Mouse (Mus musculus): ENCODE data around the gene Rbm19. TPM values are rescaled to one million over a fixed set of nuclear protein-coding genes. Genes with fewer than 3 reads are reported as not detected.

The Rbm19 gene
- polyA plus RNA-seq, 1 experiment from 2014 or later = 21.9 TPM

DNA sequence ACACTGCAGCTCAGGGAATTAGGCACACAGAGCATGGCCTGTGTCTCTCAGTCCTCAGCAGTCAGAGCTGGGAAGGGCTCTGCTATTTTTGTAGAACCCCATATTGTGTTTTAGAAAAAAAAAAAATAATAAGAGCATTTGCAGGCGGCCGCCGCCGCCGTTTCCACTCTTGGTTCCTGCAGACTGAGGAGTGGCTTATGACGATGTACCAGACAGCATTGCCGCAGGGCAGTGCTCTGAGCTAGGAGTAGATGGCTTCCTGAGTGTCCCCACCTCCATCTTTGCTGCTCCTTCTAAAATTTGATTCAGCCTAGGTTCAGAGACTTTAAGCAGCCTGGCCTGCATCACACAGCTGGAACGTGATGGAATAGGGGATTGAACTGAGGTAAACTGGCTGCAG, 67.1 kb downstream of the Rbm19 start:
- Histone ChIP-seq H3K4me2 (ENCODE audit: low read length) (no peak overlapping the region), H3K4me3 (ENCODE audit: low read length) (no peak overlapping the region), H3K4me1 (ENCODE audit: control insufficient read depth, insufficient read depth, low read depth, low read length) (peaks cover 12% of the 10 kb centered on the region), H3K36me3 (ENCODE audit: control insufficient read depth, insufficient read depth, low read length) (no peaks in the 10 kb centered on the region), H3K27ac (ENCODE audit: low read depth, low read length) (peak overlapping the region; percentile 59; the same call in 1 of the 2 replicates), H3K9ac (ENCODE audit: low read depth, low read length) (peak overlapping the region; percentile 5; the same call in 1 of the 2 replicates), H3K27me3 (replicated peaks; ENCODE audit: control insufficient read depth, insufficient read depth, low read length) (no peaks in the 10 kb centered on the region), H3K9me3 (ENCODE audit: control insufficient read depth, low read length) (no peaks in the 10 kb centered on the region)
- no peak for ATAC-seq
- 83% methylated on average over 8 of the region's 8 CpGs for WGBS

DNA sequence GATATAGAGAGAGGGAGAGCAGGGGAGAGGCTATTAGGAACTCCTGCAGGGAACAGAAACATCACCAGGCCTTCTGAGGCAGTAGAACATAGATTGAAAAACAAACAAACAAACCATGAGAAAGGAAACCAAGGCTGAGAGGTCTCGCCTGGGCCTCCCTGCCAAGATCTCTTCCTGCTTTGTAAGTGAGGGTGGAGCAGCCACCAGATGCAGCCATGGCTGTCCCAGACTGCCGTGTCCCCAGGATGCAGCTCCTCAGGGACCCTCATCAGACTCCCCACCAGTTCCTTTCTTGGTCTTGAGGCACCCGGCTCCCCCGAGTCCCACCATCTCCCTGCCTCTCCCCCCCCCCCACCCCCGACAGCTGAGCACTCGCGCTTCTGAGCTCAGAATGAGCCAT, 67.5 kb downstream of the Rbm19 start:
- no peak for ATAC-seq
- peaks cover 12% of the 10 kb centered on the region for H3K4me1 ChIP-seq (ENCODE audit: control insufficient read depth, insufficient read depth, low read depth, low read length)
- H3K4me2 ChIP-seq (ENCODE audit: low read length) = no peak overlapping the region
- peak overlapping the region; percentile 34; the same call in 1 of the 2 replicates for H3K27ac ChIP-seq (ENCODE audit: low read depth, low read length)
- 37% methylated on average over 7 of the region's 7 CpGs for WGBS
- H3K9ac ChIP-seq (ENCODE audit: low read depth, low read length) = 0 out of 2 replicates have a peak overlapping the region, but pooled peaks have one; percentile 5
- H3K27me3 ChIP-seq (replicated peaks; ENCODE audit: control insufficient read depth, insufficient read depth, low read length) = no peaks in the 10 kb centered on the region
- H3K36me3 ChIP-seq (ENCODE audit: control insufficient read depth, insufficient read depth, low read length) = no peaks in the 10 kb centered on the region
- no peak overlapping the region for H3K4me3 ChIP-seq (ENCODE audit: low read length)
- H3K9me3 ChIP-seq (ENCODE audit: control insufficient read depth, low read length) = no peaks in the 10 kb centered on the region

DNA sequence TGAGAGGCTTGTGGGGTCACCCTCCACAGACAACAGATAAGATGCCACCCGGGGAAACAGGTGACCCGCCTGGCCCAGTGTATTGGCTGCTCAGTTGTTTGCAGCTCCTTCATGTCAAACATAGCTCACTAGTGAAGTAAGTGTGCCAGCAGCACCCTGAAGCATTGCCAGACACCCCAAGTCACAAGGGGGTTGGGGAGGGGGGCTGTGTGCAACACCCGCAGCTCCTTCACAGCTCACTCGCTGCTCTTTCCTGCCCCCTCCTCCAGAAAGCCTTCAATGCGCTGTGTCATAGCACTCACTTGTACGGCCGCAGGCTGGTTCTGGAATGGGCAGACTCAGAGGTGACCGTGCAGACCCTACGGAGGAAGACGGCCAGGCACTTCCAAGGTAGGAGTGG, 69.7 kb downstream of the Rbm19 start:
- no peaks in the 10 kb centered on the region for H3K9me3 ChIP-seq (ENCODE audit: control insufficient read depth, low read length)
- no peaks in the 10 kb centered on the region for H3K36me3 ChIP-seq (ENCODE audit: control insufficient read depth, insufficient read depth, low read length)
- 94% methylated on average over 10 of the region's 10 CpGs for WGBS
- no peaks in the 10 kb centered on the region for H3K27me3 ChIP-seq (replicated peaks; ENCODE audit: control insufficient read depth, insufficient read depth, low read length)
- H3K4me1 ChIP-seq (ENCODE audit: control insufficient read depth, insufficient read depth, low read depth, low read length) = peaks cover 13% of the 10 kb centered on the region
- H3K4me2 ChIP-seq (ENCODE audit: low read length) = no peak overlapping the region
- no peak overlapping the region for H3K27ac ChIP-seq (ENCODE audit: low read depth, low read length)
- H3K9ac ChIP-seq (ENCODE audit: low read depth, low read length) = no peak overlapping the region
- H3K4me3 ChIP-seq (ENCODE audit: low read length) = no peak overlapping the region
- no peak for ATAC-seq

DNA sequence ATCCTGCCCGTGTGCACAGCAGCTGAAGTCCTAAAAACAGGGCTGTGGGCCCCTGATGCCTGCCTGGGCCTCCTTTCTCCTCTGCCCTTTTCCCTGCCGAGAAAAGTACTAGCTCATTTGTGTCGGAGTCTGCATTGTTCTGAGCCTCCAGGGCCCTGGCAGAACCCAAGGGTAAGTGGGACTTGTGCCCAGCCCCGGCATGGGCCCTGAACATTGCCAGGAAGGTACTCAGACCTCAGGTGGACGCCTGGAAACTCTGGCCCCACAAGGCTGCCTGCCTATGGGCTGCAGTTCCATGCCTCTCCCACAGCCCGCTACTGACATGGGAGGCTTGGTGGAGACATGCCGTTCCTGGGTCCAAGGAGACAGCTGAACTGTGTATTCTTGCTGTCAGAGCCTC, 72.3 kb downstream of the Rbm19 start:
- ATAC-seq = no peak
- H3K9ac ChIP-seq (ENCODE audit: low read depth, low read length) = no peak overlapping the region; the same call in 1 of the 2 replicates
- H3K4me3 ChIP-seq (ENCODE audit: low read length) = no peak overlapping the region
- no peaks in the 10 kb centered on the region for H3K27me3 ChIP-seq (replicated peaks; ENCODE audit: control insufficient read depth, insufficient read depth, low read length)
- H3K27ac ChIP-seq (ENCODE audit: low read depth, low read length) = no peak overlapping the region
- WGBS = 57% methylated on average over 7 of the region's 7 CpGs
- no peaks in the 10 kb centered on the region for H3K36me3 ChIP-seq (ENCODE audit: control insufficient read depth, insufficient read depth, low read length)
- no peak overlapping the region for H3K4me2 ChIP-seq (ENCODE audit: low read length)
- H3K9me3 ChIP-seq (ENCODE audit: control insufficient read depth, low read length) = no peaks in the 10 kb centered on the region
- H3K4me1 ChIP-seq (ENCODE audit: control insufficient read depth, insufficient read depth, low read depth, low read length) = peaks cover 27% of the 10 kb centered on the region

DNA sequence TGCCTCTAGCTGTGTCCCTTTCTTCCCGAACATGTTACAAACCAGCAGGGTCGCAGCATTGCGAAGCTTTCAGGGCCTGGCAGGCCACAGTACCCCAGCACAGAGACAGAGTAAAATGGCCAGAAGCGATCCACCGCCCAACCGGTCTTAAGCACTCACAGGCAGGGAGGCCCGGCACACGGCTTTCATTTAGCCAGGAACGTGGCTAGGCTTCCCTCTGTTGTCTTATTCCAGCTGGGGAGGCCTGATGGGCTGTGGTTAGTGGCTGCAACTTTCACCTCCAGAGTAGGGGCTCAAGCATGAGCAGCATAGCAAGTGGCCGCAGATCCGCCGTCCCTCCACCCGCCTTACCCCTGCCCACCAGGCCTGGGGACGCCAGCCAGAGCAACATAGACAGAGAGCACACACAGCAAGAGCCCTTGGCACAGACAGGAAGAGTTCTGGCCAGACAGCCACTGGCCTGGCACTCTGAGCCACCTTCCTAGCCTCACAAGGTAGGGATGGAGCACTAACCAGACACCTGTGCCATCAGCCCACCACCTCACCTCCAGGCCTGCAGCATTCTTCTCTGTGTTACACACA, 73.8 kb downstream of the Rbm19 start:
- H3K27me3 ChIP-seq (replicated peaks; ENCODE audit: control insufficient read depth, insufficient read depth, low read length) = no peaks in the 10 kb centered on the region
- 49% methylated on average over 14 of the region's 14 CpGs for WGBS
- H3K9me3 ChIP-seq (ENCODE audit: control insufficient read depth, low read length) = no peaks in the 10 kb centered on the region
- H3K4me3 ChIP-seq (ENCODE audit: low read length) = no peak overlapping the region
- peaks cover 38% of the 10 kb centered on the region for H3K4me1 ChIP-seq (ENCODE audit: control insufficient read depth, insufficient read depth, low read depth, low read length)
- peak overlapping the region; percentile 6; the same call in 1 of the 2 replicates for H3K9ac ChIP-seq (ENCODE audit: low read depth, low read length)
- ATAC-seq = peak; percentile 48; the same call in 1 of the 2 replicates
- no peaks in the 10 kb centered on the region for H3K36me3 ChIP-seq (ENCODE audit: control insufficient read depth, insufficient read depth, low read length)
- no peak overlapping the region for H3K4me2 ChIP-seq (ENCODE audit: low read length)
- 0 out of 2 replicates have a peak overlapping the region, but pooled peaks have one; percentile 18 for H3K27ac ChIP-seq (ENCODE audit: low read depth, low read length)

DNA sequence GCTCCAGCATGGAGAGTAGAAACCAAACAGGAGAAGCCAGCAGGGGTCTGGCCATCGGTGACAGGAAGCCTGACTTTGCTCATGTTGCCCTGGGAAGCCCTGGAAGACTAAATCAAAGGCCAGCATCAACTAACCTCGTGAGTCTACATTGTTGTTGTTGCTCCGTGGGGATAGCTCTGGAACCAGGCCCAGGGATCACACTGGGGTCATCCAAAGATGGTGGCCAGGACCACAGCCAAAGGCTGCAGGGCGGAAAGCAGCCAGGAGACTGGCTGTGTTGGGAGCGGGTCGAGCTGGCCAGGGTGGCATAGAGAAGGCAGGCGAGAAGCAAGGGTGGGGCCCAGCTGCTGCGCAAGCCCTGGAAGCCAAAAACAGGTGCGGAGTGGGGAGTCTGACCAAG, 75.4 kb downstream of the Rbm19 start:
- 63% methylated on average over 9 of the region's 9 CpGs for WGBS
- Histone ChIP-seq H3K36me3 (ENCODE audit: control insufficient read depth, insufficient read depth, low read length) (no peaks in the 10 kb centered on the region), H3K4me1 (ENCODE audit: control insufficient read depth, insufficient read depth, low read depth, low read length) (peaks cover 53% of the 10 kb centered on the region), H3K27me3 (replicated peaks; ENCODE audit: control insufficient read depth, insufficient read depth, low read length) (no peaks in the 10 kb centered on the region), H3K9ac (ENCODE audit: low read depth, low read length) (no peak overlapping the region), H3K4me2 (ENCODE audit: low read length) (no peak overlapping the region), H3K4me3 (ENCODE audit: low read length) (no peak overlapping the region), H3K9me3 (ENCODE audit: control insufficient read depth, low read length) (no peaks in the 10 kb centered on the region), H3K27ac (ENCODE audit: low read depth, low read length) (0 out of 2 replicates have a peak overlapping the region, but pooled peaks have one; percentile 18)
- no peak for ATAC-seq

DNA sequence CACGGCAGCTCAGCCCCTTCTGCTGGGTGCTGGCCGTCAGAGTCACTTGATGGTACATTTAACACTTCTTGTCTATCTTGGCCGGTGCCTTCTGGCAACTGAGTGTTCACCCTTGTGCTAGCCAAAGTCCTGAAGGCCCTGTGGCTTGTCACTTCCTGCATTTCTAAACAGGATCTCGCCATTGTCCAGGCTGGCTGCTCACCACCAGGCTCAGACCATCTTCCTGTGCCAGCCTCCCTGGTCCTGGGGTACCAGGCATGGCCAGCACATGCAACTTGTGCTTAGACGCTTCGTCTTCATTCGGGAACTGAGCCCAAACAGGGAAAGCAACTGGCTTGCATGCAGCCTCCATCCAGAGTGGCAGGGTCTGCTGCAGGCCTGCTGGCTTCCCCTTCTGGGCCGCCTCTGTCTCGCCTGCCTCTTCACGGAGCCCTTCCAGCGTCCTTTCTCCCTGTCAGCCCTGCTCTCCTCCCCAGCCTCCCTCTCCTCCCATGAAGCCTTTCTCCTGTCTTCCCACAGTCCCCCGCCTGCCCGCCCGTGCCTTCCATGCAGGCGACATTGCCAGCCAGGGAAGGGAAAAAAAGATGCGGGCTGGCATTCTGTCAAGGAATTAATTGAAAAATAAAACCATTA, 78.2 kb downstream of the Rbm19 start:
- Histone ChIP-seq H3K36me3 (ENCODE audit: control insufficient read depth, insufficient read depth, low read length) (no peaks in the 10 kb centered on the region), H3K4me1 (ENCODE audit: control insufficient read depth, insufficient read depth, low read depth, low read length) (peaks cover 55% of the 10 kb centered on the region), H3K27me3 (replicated peaks; ENCODE audit: control insufficient read depth, insufficient read depth, low read length) (no peaks in the 10 kb centered on the region), H3K27ac (ENCODE audit: low read depth, low read length) (peak overlapping the region; percentile 87), H3K4me3 (ENCODE audit: low read length) (no peak overlapping the region), H3K9ac (ENCODE audit: low read depth, low read length) (peak overlapping the region; percentile 51), H3K9me3 (ENCODE audit: control insufficient read depth, low read length) (no peaks in the 10 kb centered on the region), H3K4me2 (ENCODE audit: low read length) (peak overlapping the region; percentile 9; the same call in 1 of the 2 replicates)
- ATAC-seq = peak; percentile 59
- 22% methylated on average over 16 of the region's 16 CpGs for WGBS

DNA sequence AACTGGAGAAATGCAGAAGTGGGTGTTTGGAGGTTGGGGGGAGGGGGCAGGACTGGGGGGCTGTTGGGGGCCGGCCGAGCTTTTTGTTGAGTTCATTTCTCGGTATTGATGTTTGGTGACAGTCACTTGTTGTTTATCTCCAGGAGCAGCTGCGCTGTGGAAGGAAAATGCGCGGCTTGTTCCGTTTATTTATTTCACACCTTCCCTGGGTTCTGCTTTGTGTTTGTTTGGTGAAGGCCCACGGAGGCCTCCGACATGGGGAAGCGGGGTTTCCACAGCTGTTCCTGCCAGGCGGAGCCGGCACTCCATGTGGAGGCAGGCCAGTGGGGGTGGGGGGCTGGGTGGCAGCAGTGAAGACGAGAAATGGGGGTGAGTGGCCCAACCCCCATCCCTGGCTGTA, 78.7 kb downstream of the Rbm19 start:
- Histone ChIP-seq H3K9ac (ENCODE audit: low read depth, low read length) (peak overlapping the region; percentile 51), H3K4me2 (ENCODE audit: low read length) (peak overlapping the region; percentile 9; the same call in 1 of the 2 replicates), H3K27ac (ENCODE audit: low read depth, low read length) (peak overlapping the region; percentile 87), H3K4me1 (ENCODE audit: control insufficient read depth, insufficient read depth, low read depth, low read length) (peaks cover 52% of the 10 kb centered on the region), H3K36me3 (ENCODE audit: control insufficient read depth, insufficient read depth, low read length) (no peaks in the 10 kb centered on the region), H3K27me3 (replicated peaks; ENCODE audit: control insufficient read depth, insufficient read depth, low read length) (no peaks in the 10 kb centered on the region), H3K4me3 (ENCODE audit: low read length) (no peak overlapping the region), H3K9me3 (ENCODE audit: control insufficient read depth, low read length) (no peaks in the 10 kb centered on the region)
- 12% methylated on average over 13 of the region's 13 CpGs for WGBS
- no peak for ATAC-seq

DNA sequence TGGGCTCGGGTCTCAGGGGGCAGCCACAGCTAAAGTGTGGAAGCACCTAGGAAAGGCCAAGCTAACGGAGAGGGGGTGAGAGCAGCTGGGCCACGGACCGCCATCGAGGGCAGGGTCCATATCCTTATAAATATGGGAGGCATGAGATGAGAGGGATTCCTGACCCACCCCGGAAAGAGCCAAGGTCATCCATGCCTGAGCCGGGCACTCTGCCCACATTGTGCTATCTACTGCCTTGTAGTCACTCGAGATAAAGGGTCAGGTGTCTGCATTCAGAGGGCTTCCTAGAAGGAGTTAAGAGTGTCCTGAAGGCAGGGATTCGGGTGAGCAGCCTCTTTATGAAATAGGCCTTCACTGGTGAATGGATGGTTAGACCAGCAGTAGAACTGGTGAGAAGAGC, 80.6 kb downstream of the Rbm19 start:
- H3K4me2 ChIP-seq (ENCODE audit: low read length) = no peak overlapping the region
- no peaks in the 10 kb centered on the region for H3K27me3 ChIP-seq (replicated peaks; ENCODE audit: control insufficient read depth, insufficient read depth, low read length)
- H3K27ac ChIP-seq (ENCODE audit: low read depth, low read length) = no peak overlapping the region; the same call in 1 of the 2 replicates
- H3K4me1 ChIP-seq (ENCODE audit: control insufficient read depth, insufficient read depth, low read depth, low read length) = peaks cover 45% of the 10 kb centered on the region
- no peak for ATAC-seq
- H3K9me3 ChIP-seq (ENCODE audit: control insufficient read depth, low read length) = no peaks in the 10 kb centered on the region
- no peaks in the 10 kb centered on the region for H3K36me3 ChIP-seq (ENCODE audit: control insufficient read depth, insufficient read depth, low read length)
- whole genome bisulfite sequencing = 81% methylated on average over 9 of the region's 9 CpGs
- no peak overlapping the region for H3K4me3 ChIP-seq (ENCODE audit: low read length)
- H3K9ac ChIP-seq (ENCODE audit: low read depth, low read length) = peak overlapping the region; percentile 20; the same call in 1 of the 2 replicates

Measured in hindbrain, embryonic 16.5 days (tissue).